Mouse (Mus musculus) spleen, postnatal 10 days (tissue): ENCODE results near the gene Rps6kl1.
A peak's percentile ranks its signal among the peaks of the same experiment; 100 is the strongest.

Source experiments
- DNase-seq, 2 experiments: peaks; one replicate each; pipeline ENCODE4 v3.0.0; 2021 to 2022; ENCODE audit warnings: low spot score in 2 of 2

Rps6kl1 gene

DNA sequence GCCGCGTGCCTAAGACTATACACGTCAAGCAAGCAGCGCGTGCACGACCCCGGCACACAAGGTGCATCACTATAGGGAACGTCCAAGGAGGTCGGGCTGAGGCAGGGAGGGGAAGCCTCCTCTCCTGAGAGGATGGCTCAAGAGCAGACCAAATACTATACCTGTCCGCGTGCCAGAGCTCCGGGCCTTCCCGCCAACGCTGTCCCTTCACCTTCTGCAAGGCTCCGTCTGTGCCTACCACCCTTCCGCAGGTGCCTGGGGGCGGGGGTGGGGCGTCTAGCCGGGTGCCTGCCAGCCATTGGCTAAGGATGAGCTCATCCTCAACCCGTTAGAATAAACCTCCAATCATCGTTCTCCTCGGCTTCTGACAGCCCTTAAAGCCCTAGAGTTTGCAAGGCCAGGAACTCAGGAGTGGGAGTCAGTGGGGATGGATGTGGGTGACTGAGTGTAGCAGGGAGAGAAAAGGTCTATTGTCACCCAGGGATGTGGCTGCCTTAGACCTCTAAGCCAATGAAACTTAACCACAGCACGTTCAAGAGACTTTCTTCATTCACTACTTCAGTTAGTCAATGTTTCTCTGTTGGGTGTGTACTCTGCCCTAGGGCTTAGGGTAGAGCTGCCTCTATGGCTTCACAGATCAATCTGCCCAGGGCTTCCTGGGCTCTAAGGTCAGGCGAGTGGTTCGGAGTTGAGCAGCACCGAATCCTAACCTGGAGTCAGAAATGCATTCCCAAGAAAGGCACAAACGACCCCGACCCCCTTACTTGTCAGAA is at the start of gene Rps6kl1:
Gene Rps6kl1 (minus strand): TSS at position 263 of the 773 bp plus-strand sequence.
- DNase-seq, result peak in 1 of 2 experiments; percentile 49

DNA sequence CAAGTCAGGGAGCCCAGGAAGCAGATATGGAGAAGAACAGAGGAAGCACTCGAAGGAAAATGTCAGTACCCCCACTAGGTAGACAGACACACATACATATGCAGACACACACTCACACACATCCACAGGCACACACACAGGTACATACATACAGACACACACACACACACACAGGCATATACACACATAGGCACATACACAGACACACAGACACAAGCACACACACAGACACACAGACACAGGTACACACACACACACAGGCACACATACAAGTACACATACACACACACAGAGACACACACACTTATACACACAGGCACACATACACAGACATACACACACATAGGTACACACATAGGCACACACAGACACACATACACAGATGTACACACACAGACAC is 48.9 kb upstream of the Rps6kl1 start:
- no peak for DNase-seq

DNA sequence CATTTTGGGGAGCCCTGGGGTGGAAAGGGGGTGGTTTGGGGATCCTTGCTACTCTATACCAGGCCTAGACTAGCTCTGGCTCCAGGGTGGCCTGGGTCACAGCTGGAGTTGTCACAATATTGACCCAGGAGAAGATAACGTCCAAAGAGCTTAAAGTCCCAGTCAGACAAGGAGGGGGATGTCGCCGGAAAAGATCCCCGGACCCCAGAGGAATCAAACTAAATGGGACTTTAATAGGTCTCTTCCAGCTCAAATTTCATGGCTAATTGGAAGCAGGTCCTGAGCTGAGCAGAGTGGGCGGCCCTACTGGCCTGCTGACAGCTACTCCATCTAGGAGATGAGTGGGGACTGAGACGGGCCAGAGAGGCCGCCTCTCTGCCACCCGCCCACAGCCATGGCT is 46.9 kb upstream of the Rps6kl1 start:
- DNase-seq, result no peak

DNA sequence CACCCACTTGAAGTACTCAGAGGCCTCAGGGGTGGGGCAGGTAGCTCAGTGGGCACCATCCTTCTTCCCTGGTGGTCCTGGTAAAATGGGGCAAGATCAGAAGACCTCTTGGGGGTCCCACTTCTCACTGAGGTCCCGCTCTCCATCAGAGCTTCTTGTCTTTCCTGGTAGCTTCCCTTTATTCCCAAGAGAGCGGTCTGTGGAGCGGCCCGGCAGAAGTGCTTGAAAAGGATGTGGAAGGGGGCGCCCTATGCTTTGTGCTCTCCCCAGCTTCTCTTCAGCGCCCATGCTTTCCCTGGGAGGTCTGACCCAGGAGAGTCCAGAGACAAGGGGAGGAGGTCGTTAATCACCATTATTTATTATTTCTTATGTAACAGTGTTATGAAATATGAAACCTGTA is 46.3 kb upstream of the Rps6kl1 start:
- no peak for DNase-seq

DNA sequence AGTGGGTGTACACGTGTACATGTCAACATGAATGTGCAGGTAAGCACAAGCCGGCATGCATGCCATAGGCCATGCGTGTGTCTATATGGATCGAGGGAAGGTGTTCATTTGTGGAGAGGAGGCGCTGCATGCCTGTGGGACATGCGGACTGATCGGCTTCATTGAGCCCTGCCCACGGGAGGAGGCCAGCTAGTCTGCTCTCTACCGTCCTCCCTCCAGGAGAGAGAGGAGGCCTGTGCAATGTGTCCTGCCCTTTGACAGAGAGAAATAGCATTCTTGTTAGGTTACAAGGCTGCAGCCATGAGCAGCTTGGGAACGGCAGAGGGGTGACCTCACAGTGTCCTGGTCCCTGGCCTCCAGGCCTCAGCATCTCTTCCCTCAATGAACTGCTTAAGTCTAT is 45.1 kb upstream of the Rps6kl1 start:
- DNase-seq, result no peak

DNA sequence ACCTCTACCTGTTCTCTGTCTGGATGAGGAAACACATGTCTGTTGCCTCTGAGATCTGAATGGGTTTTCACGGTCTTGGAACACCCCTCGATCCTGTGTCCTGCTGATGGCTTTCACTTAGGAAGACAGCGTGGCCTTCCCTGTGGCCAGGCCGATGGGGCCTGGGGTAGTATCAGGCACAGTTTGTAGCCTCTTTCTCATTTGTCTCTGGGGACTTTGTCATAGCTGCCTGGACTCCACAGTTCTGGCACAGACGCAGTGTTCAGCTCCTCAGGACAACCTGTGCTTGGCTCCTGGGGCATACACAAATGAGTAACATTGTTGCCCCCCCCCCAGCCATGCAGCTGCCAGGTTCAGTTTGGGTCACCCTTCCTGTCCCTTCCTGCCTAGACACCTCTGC is 44.0 kb upstream of the Rps6kl1 start:
- DNase-seq, result no peak

DNA sequence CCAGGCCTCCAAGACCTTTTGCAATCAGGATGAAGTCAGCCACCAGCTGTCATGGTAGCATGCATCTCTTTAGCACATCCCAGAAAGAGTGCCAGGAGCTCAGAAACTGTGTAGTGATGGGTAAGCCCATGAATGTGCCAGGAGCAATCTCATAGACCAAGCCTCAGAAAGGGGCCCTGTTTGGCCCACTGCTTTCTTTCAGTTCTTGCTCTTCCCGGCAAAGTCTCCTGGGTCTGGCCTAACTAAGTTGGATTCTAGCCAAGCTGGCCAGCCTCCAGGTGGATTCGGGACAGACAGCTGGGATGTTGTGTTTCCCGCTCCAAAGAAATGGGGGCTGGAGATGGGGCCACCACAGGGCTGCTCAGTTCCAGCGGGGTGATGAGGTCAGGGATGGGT is 43.6 kb upstream of the Rps6kl1 start:
- no peak for DNase-seq

DNA sequence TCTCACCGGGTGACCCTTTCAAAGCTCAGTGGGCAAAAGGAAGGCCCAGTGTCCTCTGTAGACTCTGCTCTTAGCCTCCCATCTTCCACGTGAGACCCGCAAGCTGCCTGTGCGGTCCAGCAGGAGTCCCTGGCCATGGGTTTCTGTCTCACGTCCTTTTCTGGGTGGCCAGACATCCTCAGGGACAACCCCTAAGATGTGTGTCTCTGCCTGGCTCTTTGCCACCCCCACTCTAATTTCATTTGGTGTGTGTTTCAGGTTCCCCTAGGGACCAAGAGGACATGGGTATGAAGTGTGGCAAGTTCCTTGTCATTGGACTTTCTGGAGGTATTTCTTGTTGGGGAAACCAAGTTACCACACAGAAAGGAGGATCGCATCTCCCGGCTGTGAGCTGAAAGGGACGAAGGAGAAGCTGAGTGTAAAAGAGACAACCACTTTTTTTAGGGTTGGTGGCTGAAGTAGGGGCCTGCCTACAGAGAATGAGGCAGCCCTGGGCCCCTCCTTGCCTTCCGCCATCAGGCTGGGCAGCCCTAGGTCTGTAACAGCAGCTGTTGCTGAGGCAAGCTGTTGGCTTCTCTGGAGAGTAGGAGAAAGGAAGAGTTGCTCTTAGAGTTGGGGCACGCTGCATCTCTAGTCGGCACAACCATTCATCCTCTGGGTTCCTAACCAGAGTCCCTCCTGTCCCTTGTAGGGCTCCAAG is 43.0 kb upstream of the Rps6kl1 start:
- no peak for DNase-seq

DNA sequence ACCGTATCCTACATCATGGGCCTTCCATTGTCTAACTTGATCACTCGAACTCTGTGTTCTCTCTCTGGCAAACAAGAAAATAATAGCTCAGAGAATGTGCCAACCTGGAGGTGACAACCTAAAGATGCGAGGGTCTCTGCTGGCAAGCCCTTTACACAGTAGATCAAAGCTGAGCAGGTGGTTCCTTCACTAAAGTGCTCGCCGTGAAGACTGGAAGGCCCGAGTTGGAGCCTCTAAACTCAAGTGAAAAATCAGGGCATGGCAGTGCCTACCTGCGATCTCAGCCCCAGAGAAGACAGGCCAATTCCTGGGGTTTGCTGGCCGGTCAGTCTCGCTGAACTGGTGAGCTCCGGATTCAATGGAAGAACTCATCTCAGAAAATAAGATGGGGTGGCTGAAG is 42.1 kb upstream of the Rps6kl1 start:
- DNase-seq, result no peak

DNA sequence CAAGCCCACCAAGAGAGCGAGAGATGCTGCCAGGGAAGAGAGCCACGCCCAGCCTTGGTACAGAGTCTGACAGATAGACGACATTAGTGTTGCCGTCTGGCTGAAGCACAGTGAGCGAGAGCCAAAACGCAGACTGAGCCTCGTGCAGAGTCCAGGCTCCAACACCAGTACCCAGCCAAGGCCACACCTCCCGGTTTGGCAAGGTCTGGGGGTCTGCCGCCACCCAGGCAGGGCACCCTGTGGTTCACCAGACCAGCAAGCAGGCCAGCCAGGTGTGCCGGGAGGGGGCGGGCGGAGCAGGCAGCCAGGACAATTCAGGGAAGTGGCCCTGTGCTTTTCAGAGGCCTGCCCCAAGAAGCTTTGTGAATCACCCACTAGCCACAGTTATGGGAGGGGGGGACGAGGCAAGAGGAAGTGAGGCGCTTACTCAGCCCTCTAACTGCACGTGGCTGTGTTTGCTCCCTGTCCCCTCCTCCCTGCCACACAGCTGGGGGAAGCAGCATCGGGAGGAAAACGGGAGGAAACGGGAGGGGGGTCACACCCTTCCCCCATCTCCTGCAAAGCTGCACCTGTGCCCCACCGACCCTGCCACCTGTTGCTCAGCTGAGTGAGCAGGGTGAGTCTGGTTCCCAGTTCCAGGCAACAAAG is 41.5 kb upstream of the Rps6kl1 start:
- DNase-seq, result peak in 1 of 2 experiments; percentile 42

DNA sequence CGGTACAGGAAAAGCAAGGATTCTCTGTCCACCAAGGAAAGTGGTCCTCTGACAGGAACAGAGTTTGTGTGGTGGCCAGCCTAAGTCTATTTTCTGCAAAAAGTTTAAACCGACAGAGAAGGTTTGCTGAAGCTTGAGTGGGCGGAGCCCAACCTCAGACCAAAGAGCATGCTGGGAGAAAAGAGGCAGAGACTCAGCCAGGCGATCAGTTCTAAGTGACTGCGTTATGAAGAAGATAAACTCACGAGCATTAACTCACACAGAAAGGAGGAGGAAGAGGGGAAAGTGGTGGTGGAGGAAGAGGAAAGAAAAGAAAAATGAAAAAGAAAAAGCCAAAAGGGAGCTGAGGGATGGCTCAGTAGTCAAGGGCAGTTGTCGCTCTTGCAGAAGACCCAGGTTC is 39.2 kb upstream of the Rps6kl1 start:
- DNase-seq, result no peak

DNA sequence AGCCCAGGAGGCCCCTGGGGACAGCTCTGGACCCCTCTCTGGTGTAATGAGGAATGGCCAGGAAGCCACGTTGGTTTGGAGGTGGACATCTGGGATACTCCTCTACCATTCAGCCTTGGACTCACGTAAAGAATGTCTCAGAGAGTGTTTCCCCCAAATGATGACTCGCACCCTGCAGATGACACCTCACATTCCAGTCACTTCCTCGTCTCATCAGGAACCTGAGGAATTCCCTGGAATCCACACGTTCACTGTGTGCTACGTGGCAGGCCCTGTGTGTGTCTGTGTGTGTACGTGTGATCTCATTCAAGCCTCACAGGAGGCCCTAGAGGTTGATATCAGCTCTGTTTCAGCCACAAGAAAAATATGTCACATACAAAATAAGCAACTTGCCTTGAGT is 35.3 kb upstream of the Rps6kl1 start:
- no peak for DNase-seq

DNA sequence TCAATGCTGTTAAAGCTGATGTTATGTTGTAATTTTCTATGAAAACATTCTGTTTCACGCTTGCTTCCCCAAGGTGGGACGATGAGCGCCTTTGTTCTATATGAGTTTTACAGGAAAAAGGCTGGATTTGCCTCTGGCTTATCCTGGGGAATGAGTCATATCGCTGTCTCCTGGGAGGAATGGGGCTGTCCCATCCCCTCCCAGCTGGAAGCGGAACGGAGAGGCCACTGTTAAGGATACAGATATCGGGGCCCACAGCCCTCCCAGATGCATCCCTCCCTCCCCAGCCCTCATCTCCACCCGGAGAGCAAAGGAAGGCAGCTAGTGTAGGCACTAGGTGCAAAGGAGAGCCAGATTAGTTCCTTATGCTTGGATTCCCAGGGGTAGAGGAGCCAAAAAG is 34.7 kb upstream of the Rps6kl1 start:
- DNase-seq, result no peak

DNA sequence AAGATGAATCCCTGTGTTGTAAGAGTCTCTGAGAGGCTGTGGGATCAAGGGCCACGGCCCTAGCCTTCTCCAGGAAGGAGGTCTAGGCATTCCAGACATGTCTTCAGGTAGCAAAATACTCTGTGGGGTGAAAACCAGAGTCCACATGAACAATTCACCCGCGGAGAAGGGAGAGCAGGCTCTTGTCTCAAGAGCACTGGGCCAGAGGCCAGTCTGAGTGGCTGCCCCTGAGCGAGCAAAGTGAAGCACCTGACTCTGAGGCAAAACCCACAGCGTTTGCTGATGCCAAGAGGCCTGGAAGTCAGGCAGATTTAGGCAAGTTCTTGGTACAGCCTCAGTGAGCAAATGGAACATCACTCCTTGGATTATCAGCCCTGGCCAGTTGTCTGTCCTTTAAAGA is 33.1 kb upstream of the Rps6kl1 start:
- DNase-seq, result no peak

DNA sequence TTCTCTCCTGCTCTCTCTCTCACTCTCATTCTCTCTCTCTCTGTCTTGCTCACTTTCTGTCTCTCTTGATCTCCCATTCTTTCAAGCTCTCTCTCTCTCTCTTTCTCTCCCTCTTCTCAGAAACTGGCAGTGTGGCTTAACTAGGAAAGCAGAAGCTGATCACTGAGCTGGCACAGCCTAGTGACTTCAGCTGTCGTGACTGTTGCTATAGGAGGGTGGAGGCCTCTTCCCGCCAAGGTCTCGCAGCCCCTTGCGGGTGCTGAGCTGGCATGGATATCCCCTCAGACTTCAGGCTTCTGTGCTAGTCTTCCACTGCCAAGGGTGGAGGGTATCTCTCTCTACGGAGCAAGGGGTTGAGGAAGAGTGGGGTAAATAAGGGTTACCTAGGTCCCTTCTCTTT is 31.8 kb upstream of the Rps6kl1 start:
- DNase-seq, result no peak

DNA sequence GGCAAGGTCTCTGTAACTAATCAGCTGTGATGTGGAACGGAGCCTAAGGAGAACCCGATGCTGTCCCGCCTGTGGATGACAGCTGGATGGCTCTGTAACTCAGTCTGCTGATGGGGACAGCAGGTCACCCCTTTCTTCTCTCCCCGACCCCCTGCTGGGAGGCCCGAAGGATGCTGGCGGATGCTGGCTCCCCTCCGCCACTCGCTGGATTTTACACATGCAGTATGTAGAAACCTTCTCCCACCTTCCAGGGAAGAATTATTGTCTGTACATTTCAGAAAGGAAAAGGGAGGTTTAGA is 31.2 kb upstream of the Rps6kl1 start:
- no peak for DNase-seq

DNA sequence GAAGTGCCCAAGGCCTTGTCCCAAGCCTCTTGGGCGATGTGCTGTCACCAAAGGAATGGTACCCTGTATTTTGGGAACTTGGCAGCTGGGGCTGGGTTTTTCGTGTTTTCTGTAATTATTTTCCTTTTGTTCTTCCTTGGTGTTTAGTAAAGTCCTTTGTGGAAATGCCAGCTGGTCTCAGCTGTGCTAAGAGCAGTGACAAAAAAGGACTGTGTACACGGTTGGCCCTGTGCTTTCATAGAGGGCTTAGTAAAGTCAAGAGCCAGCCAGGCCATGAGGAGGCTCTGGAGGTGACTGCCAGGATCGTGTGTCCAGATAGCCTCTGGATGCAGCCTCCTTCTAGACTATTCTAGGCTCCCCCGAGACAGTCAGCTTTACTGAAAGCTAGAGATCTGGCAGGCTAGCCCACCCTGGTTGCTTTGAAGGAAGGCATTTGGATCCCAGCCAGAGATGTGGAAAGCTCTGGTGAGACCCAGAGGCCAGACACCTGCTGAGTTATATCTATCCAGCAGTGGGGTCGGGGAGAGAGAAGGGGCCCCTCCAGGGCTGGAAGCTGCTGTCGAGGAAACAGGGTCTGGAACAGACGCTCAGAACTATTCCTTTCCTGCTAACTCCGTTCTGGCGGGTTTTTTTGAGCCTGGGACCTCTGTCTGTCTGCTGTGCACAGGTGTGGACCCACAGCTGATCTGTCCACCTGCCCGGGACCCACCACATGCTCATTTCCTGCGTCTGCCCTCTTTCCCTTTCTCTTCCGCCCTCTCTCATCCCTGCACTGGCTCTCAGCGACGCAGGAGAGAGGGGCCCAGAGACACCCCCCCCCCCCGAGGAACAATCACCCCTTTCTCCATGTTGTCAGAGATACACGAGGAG is 30.6 kb upstream of the Rps6kl1 start:
- no peak for DNase-seq

DNA sequence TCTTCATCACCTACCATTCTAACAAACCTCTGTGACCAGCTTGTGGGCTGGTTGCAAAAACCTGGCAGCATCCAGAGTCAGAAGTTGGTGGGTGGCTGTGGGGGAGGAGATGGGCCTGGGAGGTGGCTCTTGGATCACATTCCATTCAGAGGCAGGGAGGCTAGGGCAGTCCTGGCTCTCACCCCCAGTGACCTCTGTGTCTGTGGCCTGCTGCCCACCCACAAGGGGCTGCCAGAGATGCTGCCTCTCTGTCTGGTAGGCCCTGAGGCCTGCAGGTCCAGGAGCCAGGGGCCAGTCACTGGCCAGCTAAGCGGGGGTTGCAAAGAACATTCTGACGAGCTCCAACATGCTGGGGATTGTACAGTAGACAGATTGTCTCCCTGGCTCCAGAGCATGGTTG is 27.2 kb upstream of the Rps6kl1 start:
- DNase-seq, result no peak

DNA sequence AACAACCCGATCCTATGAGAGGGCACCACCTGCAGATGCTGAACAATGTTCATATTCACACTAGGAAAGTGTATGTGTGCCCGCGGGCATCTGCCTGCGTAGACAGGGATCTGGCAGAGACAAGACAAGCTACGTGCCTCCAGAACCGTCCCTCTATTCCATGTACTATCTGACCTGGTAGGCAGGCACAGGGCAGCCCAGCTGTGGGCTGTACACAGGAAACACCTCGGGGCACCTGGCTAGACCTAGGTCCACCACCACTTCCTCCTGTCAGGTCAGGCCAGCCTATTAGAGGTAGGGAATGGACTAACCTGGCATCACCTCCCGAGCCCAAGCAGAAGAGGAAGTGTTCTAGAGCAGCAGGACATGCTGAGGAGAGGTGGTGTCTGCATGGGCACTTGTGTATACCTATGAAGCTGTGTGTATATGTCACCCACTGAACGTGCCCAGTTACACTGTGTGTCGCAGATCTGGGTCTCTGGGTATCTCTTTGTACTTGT is 26.7 kb upstream of the Rps6kl1 start, which contains the start of gene Pgf:
Gene Pgf (minus strand): TSS at position 51 of the 500 bp plus-strand sequence.
- DNase-seq, result no peak

DNA sequence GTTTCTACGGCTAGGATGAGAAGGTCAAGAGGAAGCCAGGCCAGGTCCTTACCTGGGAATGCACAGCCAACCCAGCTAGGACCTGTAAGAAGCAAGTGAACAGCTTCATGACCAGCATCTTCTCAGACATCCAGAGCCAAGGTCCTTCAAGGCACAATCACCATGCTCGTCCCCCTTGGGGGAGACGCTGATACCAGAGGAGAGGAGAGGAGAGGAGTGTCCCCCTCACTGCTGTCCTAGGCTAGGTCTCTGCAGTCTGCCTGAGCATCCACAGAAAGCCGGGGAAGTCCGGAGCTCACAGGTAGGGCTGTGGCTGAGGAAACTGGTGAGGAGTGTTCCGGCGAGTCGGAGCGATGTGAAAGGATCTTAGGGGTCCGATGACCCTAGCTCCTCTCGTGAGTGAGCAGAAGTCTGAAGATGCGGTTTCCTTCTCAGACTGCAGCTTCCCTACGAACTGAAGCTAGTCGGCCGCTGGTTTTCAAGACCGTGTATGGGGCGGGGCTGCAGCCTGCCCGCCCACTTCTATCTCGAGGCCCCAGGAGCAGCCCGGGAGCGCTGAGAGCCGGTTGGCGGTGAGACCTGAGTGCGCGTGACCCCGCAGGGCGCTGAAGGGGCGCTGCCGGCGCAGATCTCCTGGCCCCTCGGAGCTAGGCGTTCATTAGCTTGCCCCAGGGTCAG is 25.9 kb upstream of the Rps6kl1 start:
- DNase-seq, result peak; percentile 27 to 52
